Mouse (Mus musculus) liver, adult 2 months (tissue): Measurements from ENCODE around the gene Gnb1l.

ENCODE experiments used
- CTCF ChIP-seq: fragments of 200-500 bp; IDR thresholded peaks from 2 replicates; pipeline ENCODE4 v1.5.1; 2011; ENCODE audit warnings: low read depth, low read length, control low read depth
- POLR2A ChIP-seq: fragments of 200-500 bp; IDR thresholded peaks from 2 replicates; pipeline ENCODE4 v1.6.1; 2011; ENCODE audit warnings: low read length, control low read depth; ENCODE audit not compliant: insufficient read depth; ENCODE audit errors: extremely low read depth

GRCm38 (mm10) chr16:18497865-18498515 is 523 bp upstream of the Gnb1l start:
- TF ChIP-seq CTCF (no peak), POLR2A (no peak)
